Mouse (Mus musculus) CH12.LX (cell line): ENCODE measurements around the gene Ssh2.
"Not testable (repeated sequence)": the region's sequence is repeated elsewhere in the genome, so short reads cannot be mapped to it uniquely, and the experiment has no call there.

ENCODE experiments used
- CTCF ChIP-seq, 2 experiments: IDR thresholded peaks in 1 of 2; conservative IDR thresholded peaks in 1 of 2; 2 replicates each; pipeline ENCODE4 v1.5.1; 2011 to 2012; ENCODE audit warnings: low read depth in 2 of 2, low read length in 2 of 2, improper control_type of control experiment in 1 of 2, inconsistent platforms in 1 of 2, mild to moderate bottlenecking in 1 of 2, moderate library complexity in 1 of 2
- E2F4 ChIP-seq: IDR thresholded peaks from 2 replicates; pipeline ENCODE4 v1.6.1; 2011; ENCODE audit warnings: low read depth, low read length, improper control_type of control experiment; ENCODE audit not compliant: insufficient replicate concordance
- ETS1 ChIP-seq: conservative IDR thresholded peaks from 2 replicates; pipeline ENCODE4 v1.6.1; 2012; ENCODE audit warnings: low read depth, mild to moderate bottlenecking, inconsistent platforms, low read length, improper control_type of control experiment, moderate library complexity
- MXI1 ChIP-seq: IDR thresholded peaks from 2 replicates; pipeline ENCODE4 v1.6.1; 2011; ENCODE audit warnings: mild to moderate bottlenecking, low read depth, low read length, improper control_type of control experiment
- POLR2A ChIP-seq: IDR thresholded peaks from 2 replicates; pipeline ENCODE4 v1.6.1; 2011; ENCODE audit warnings: low read depth, mild to moderate bottlenecking, improper control_type of control experiment, low read length
- SIN3A ChIP-seq: IDR thresholded peaks from 2 replicates; pipeline ENCODE4 v1.6.1; 2012; ENCODE audit warnings: low read length, improper control_type of control experiment, inconsistent platforms
- TCF12 ChIP-seq: IDR thresholded peaks from 2 replicates; pipeline ENCODE4 v1.6.1; 2014; ENCODE audit warnings: low read depth, mild to moderate bottlenecking, inconsistent platforms, low read length, improper control_type of control experiment
- ZKSCAN1 ChIP-seq: IDR thresholded peaks from 2 replicates; pipeline ENCODE4 v1.6.1; 2012; ENCODE audit warnings: low read depth, inconsistent platforms, low read length, improper control_type of control experiment, borderline replicate concordance
- ZNF384 ChIP-seq: IDR thresholded peaks from 2 replicates; pipeline ENCODE4 v1.6.1; 2012; ENCODE audit warnings: low read depth, low read length, improper control_type of control experiment, inconsistent platforms

GRCm38 (mm10) chr11:77388197-77388596, 172.1 kb downstream of the Ssh2 start:
- not testable (repeated sequence) for TF ChIP-seq MXI1; ZNF384; E2F4; CTCF (conservative IDR thresholded peaks at IDR 0.05 in 1 of 2, IDR thresholded peaks at IDR 0.05 in 1 of 2; ENCODE audit: low read depth in 2 of 2, low read length in 2 of 2); SIN3A; TCF12; ETS1; ZKSCAN1; POLR2A
